Mouse (Mus musculus) kidney, adult 18-20 months (tissue): ENCODE results near the gene Megf9.

ENCODE experiments used
- DNase-seq: peaks from one replicate; pipeline ENCODE4 v3.0.0; 2021

The Megf9 gene

DNA sequence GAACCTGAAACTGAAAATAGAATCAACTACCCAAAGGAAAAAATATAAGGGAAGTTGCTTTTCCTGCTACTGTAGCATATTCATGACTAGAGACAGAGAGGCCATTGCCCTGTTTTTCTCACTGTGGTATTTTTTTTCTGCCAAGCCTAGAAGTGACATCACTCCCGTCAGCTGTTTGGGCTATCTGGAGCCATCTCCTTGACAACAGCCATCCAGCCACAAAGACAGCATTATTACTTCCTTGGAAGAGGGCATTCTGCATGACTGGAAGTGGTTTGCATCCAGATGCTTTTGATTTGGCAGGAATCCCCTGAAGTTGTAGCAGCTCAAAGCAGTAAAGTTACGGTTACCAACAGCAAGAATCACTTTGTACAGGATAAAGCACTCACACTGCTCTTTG, 122.7 kb downstream of the Megf9 start:
- DNase-seq, result no peak

GRCm38 (mm10) chr4:70409994-70410721, 124.6 kb downstream of the Megf9 start, which contains the start of gene Cdk5rap2:
Gene Cdk5rap2, minus strand, starts transcription at chr4:70410443.
- DNase-seq, result peak; percentile 95

GRCm38 (mm10) chr4:70409456-70409855, 125.3 kb downstream of the Megf9 start:
- no peak for DNase-seq

GRCm38 (mm10) chr4:70402109-70402819, 132.5 kb downstream of the Megf9 start:
- DNase-seq, result no peak

DNA sequence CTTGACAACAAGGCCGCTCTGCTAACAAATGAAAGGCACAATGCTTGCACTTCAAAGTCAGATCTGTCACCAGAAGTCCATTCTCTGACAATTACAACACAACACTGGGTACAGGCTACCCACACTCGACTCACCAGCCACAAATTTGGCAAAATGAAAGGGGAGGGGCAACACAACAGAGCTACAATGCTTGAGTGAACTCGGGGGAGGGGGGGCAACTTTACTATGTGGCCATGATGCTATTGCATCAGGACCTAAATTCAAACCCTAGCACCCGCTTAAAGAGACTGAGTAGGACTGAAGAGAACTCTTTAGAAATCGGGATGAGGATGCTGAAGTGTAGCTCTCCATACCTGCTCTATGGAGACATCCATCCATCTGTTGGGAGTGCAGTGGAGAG, 135.3 kb downstream of the Megf9 start:
- DNase-seq, result no peak

DNA sequence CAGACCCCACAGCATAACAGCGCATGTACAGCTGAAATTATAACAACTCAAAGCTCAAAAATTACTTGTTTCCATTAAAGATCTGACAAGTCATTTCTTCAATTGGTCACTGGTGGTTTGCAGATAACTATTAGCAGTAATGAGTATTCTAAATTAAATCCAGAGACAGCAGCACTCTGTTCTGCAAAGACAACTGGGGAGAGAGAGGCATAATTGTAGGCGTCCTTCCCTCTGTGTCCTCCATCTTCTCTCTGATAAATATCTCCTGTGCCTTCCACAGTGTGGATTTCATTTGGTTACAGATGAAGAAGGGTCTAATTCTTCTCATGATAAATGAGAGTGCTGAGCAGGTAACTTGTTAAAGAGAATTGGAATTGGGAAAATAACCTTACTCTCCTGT, 135.7 kb downstream of the Megf9 start:
- no peak for DNase-seq

- DNase-seq, result no peak
Observed at GRCm38 (mm10) chr4:70398088-70398487, 136.7 kb downstream of the Megf9 start.

GRCm38 (mm10) chr4:70396701-70397100, 138.1 kb downstream of the Megf9 start:
- no peak for DNase-seq

- DNase-seq, result no peak
Observed at GRCm38 (mm10) chr4:70394736-70395135, 140.1 kb downstream of the Megf9 start.

DNA sequence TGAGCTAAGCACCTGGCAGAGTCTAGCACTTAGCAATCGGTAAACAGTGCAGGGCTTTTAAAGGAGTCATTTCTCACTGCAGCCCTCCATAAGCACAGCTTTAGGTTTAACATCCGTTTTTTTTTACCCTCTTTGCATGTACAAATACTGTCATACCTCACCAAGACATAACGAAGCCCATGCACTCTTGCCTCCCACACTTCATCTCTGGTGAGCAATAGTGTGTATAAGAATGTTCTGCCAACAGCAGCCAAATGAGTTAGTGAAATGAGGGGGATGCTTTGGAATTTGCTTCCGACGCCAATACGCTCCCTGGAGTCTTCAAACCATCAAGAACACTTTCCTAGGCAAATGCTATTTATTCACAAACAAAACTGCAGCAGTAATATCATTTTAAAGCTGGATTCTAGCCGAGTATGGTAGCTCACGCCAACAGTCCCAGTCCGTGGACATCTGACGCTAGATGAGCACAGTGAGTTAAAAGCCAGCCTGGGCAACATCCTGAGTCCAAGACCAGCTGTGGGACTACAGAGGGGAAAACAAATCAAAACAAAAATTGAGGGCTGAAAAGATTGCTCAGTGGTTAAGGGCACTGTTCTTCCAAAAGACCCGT, 142.9 kb downstream of the Megf9 start:
- DNase-seq, result no peak

- no peak for DNase-seq
Observed at GRCm38 (mm10) chr4:70391073-70391472, 143.7 kb downstream of the Megf9 start.

DNA sequence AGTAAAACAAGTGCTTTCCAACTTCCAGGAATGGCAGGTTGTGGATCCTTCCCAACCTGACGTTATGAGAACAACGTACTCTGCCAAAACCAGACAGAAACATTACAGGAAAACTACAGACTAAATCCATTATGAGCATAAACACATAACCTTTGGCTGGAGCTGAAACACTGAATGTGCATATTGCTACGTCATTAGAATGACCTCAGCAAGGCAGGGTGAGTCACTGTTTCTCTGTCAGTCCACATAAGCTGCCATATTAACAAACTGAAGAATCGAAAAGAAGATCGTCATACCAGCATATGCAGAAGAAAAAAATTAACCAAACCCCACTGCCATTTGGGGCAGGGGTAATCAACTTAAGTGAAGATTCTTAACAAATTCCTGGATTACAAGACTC, 148.6 kb downstream of the Megf9 start:
- no peak for DNase-seq

GRCm38 (mm10) chr4:70377359-70377758, 157.4 kb downstream of the Megf9 start:
- DNase-seq, result no peak
